Mouse (Mus musculus) midbrain, postnatal 0 days (tissue): Measurements from ENCODE around the gene Rbm20. TPM values are rescaled to one million over a fixed set of nuclear protein-coding genes. Genes with fewer than 3 reads are reported as not detected.

Experiments
- ATAC-seq: fragments of 200-750 bp; cut with Nextera tagmentation; 2 replicates; pipeline ENCODE4 v1.8.0; 2017; ENCODE audit warnings: moderate number of reproducible peaks, mild to moderate bottlenecking, moderate TSS enrichment, moderate library complexity; ENCODE audit not compliant: low FRiP score
- DNase-seq: peaks from one replicate; pipeline ENCODE4 v3.0.0-alpha.2; 2015; ENCODE audit warnings: low spot score
- H3K27ac ChIP-seq: fragments of 300-500 bp; sonication (generic); 2 replicates; pipeline ENCODE4 v1.5.1; 2014; ENCODE audit warnings: low read depth, mild to moderate bottlenecking, low read length, mixed read lengths
- H3K27me3 ChIP-seq: fragments of 300-500 bp; sonication (generic); 2 replicates; pipeline ENCODE4 v1.6.1; 2014; ENCODE audit warnings: low read length, control low read depth, mixed read lengths; ENCODE audit not compliant: insufficient read depth
- H3K36me3 ChIP-seq: fragments of 300-500 bp; sonication (generic); 2 replicates; pipeline ENCODE4 v1.6.1; 2014; ENCODE audit warnings: low read length, control low read depth, mixed read lengths; ENCODE audit not compliant: insufficient read depth
- H3K4me1 ChIP-seq: fragments of 300-500 bp; sonication (generic); 2 replicates; pipeline ENCODE4 v1.6.1; 2014; ENCODE audit warnings: mild to moderate bottlenecking, control low read depth, antibody characterized with exemption, low read length, mixed read lengths; ENCODE audit not compliant: insufficient read depth
- H3K4me2 ChIP-seq: fragments of 300-500 bp; sonication (generic); 2 replicates; pipeline ENCODE4 v1.6.1; 2014; ENCODE audit warnings: low read depth, mild to moderate bottlenecking, low read length, mixed read lengths; ENCODE audit not compliant: poor library complexity, severe bottlenecking
- H3K4me3 ChIP-seq: fragments of 300-500 bp; sonication (generic); 2 replicates; pipeline ENCODE4 v1.5.1; 2014; ENCODE audit warnings: low read depth, mild to moderate bottlenecking, low read length, moderate library complexity
- H3K9ac ChIP-seq: fragments of 300-500 bp; sonication (generic); replicated peaks from 2 replicates; pipeline ENCODE4 v1.6.1; 2014; ENCODE audit warnings: mild to moderate bottlenecking, low read length, moderate library complexity, mixed read lengths; ENCODE audit not compliant: poor library complexity, severe bottlenecking
- H3K9me3 ChIP-seq: fragments of 300-500 bp; sonication (generic); 2 replicates; pipeline ENCODE4 v1.6.1; 2016; ENCODE audit warnings: low read length, control low read depth
- CTCF ChIP-seq: IDR thresholded peaks from 2 replicates; pipeline ENCODE4 v1.5.1; 2016; ENCODE audit warnings: antibody characterized with exemption, mild to moderate bottlenecking
- WGBS: fragments of 180-500 bp; shearing (Covaris S2); extraction: QIAGEN DNeasy Blood & Tissue Kit; methylation state at CpG from one replicate; pipeline ENCODE4 v1.1.7; 2014; 5-methylcytosine and 5-hydroxymethylcytosine counted together
- polyA plus RNA-seq: library from polyadenylated mRNA; unstranded; fragments of >200 nt; fragmentation: Nextera tagmentation; extraction: Ambion mirVana; gene quantifications from 2 replicates; pipeline ENCODE4 v1.2.1, GENCODE M21; 2015
- total RNA-seq: library from RNA; depleted of rRNA; stranded (reverse); fragments of >200 nt; gene quantifications from 2 replicates; pipeline ENCODE4 v1.2.3, GENCODE M21; 2014

Gene Rbm20
- total and polyA plus RNA-seq, 2 experiments from 2014 or later = 0.75 to 2.0 TPM

GRCm38 (mm10) chr19:53833745-53834369 is 156.8 kb downstream of the Rbm20 start:
- ATAC-seq (peak; percentile 14; the same call in 1 of the 2 replicates), DNase-seq (peak; percentile 31)

GRCm38 (mm10) chr19:53836569-53837454 is 159.7 kb downstream of the Rbm20 start:
- ATAC-seq (no peak), DNase-seq (no peak)
- 0 out of 2 replicates have a peak, but pooled peaks cover 5% of the 10 kb centered on the region for H3K4me1 ChIP-seq
- WGBS = 51% methylated on average over 6 of the region's 6 CpGs
- no peaks in the 10 kb centered on the region for H3K27me3 ChIP-seq
- TF ChIP-seq CTCF = no peak
- H3K9me3 ChIP-seq = no peaks in the 10 kb centered on the region
- no peaks in the 10 kb centered on the region for H3K36me3 ChIP-seq
- H3K27ac ChIP-seq = no peak overlapping the region
- H3K9ac ChIP-seq = no peak overlapping the region
- no peak overlapping the region for H3K4me3 ChIP-seq
- no peak overlapping the region for H3K4me2 ChIP-seq

More at GRCm38 (mm10) chr19:53833745-53834369, 156.8 kb downstream of the Rbm20 start:
- no peak overlapping the region for H3K4me3 ChIP-seq
- no peaks in the 10 kb centered on the region for H3K36me3 ChIP-seq
- 32% methylated on average over 8 of the region's 8 CpGs for WGBS
- no peak overlapping the region for H3K27ac ChIP-seq
- H3K9ac ChIP-seq = no peak overlapping the region
- no peak for TF ChIP-seq CTCF
- no peaks in the 10 kb centered on the region for H3K9me3 ChIP-seq
- H3K4me1 ChIP-seq = 0 out of 2 replicates have a peak, but pooled peaks cover 9% of the 10 kb centered on the region
- H3K27me3 ChIP-seq = no peaks in the 10 kb centered on the region
- H3K4me2 ChIP-seq = no peak overlapping the region

- ATAC-seq (no peak), DNase-seq (peak; percentile 44)
- peak; percentile 47 for TF ChIP-seq CTCF
- Histone ChIP-seq H3K27me3 (no peaks in the 10 kb centered on the region), H3K36me3 (no peaks in the 10 kb centered on the region), H3K4me2 (no peak overlapping the region), H3K4me3 (no peak overlapping the region), H3K4me1 (0 out of 2 replicates have a peak, but pooled peaks cover 3% of the 10 kb centered on the region), H3K9ac (no peak overlapping the region), H3K27ac (no peak overlapping the region), H3K9me3 (no peaks in the 10 kb centered on the region)
- WGBS = 71% methylated on average over 9 of the region's 9 CpGs
These were observed 161.7 kb downstream of the Rbm20 start for GRCm38 (mm10) chr19:53838850-53839249.

GRCm38 (mm10) chr19:53839837-53840236 is 162.7 kb downstream of the Rbm20 start:
- no peaks in the 10 kb centered on the region for H3K9me3 ChIP-seq
- H3K4me3 ChIP-seq = no peak overlapping the region
- DNase-seq (peak; percentile 74), ATAC-seq (peak; percentile 65)
- H3K4me1 ChIP-seq = 0 out of 2 replicates have a peak, but pooled peaks cover 3% of the 10 kb centered on the region
- WGBS = 12% methylated on average over 6 of the region's 6 CpGs
- no peak for TF ChIP-seq CTCF
- no peak overlapping the region for H3K4me2 ChIP-seq
- H3K36me3 ChIP-seq = no peaks in the 10 kb centered on the region
- no peaks in the 10 kb centered on the region for H3K27me3 ChIP-seq
- H3K9ac ChIP-seq = 0 out of 2 replicates have a peak overlapping the region, but pooled peaks have one; percentile 26
- H3K27ac ChIP-seq = no peak overlapping the region

- Histone ChIP-seq H3K27me3 (no peaks in the 10 kb centered on the region), H3K4me1 (no peaks in the 10 kb centered on the region), H3K4me3 (no peak overlapping the region), H3K27ac (no peak overlapping the region), H3K36me3 (no peaks in the 10 kb centered on the region), H3K9ac (no peak overlapping the region), H3K4me2 (no peak overlapping the region), H3K9me3 (no peaks in the 10 kb centered on the region)
- peak; percentile 46 for DNase-seq
- WGBS = 66% methylated on average over 8 of the region's 8 CpGs
- peak; percentile 60 for TF ChIP-seq CTCF
- ATAC-seq = no peak
These were observed 164.8 kb downstream of the Rbm20 start for GRCm38 (mm10) chr19:53841915-53842314.

- TF ChIP-seq CTCF = no peak
- ATAC-seq = no peak
- Histone ChIP-seq H3K9me3 (no peaks in the 10 kb centered on the region), H3K9ac (no peak overlapping the region), H3K36me3 (no peaks in the 10 kb centered on the region), H3K27me3 (no peaks in the 10 kb centered on the region), H3K4me3 (no peak overlapping the region), H3K4me1 (no peaks in the 10 kb centered on the region), H3K27ac (no peak overlapping the region), H3K4me2 (no peak overlapping the region)
- DNase-seq = no peak
- 83% methylated on average over 8 of the region's 8 CpGs for WGBS
These were observed 166.9 kb downstream of the Rbm20 start for GRCm38 (mm10) chr19:53843972-53844371.
